7 mouse cellular contexts compared by ENCODE assay signal in genomic region chr1:43444531-43444930, GRCm38 (mm10). TPM values are rescaled to one million over a fixed set of nuclear protein-coding genes. Genes with fewer than 3 reads are reported as not detected.
DNase-seq lines count a peak whose midpoint lies in the region; ATAC-seq and TF ChIP-seq lines count a peak whose summit lies in the region.

Nck2 (plus strand) TSS chr1:43444579.

- peak within 1 kb of the TSS; percentile 84 for H3K27ac ChIP-seq in hindbrain, postnatal 0 days
- peak within 1 kb of the TSS; percentile 65 for H3K27ac ChIP-seq in liver, embryonic 16.5 days (ENCODE audit: low read length)
- peak within 1 kb of the TSS; percentile 71 for H3K27ac ChIP-seq in small intestine, adult 2 months (ENCODE audit: insufficient read depth, low read depth, low read length)

- no peaks in the 10 kb centered on the region for H3K36me3 ChIP-seq in hindbrain, postnatal 0 days (ENCODE audit: insufficient read depth, low read length)
- H3K36me3 ChIP-seq in liver, embryonic 16.5 days (ENCODE audit: control insufficient read depth, insufficient read depth), result no peaks in the 10 kb centered on the region
- no peaks in the 10 kb centered on the region for H3K36me3 ChIP-seq in small intestine, adult 2 months (ENCODE audit: control insufficient read depth, insufficient read depth, low read length)

- H3K4me2 ChIP-seq in hindbrain, postnatal 0 days (ENCODE audit: low read depth, low read length), result peak within 1 kb of the TSS; percentile 89
- H3K4me2 ChIP-seq in liver, embryonic 16.5 days (ENCODE audit: low read depth, low read length), result peak within 1 kb of the TSS; percentile 66

- TF ChIP-seq CTCF in hindbrain, postnatal 0 days (IDR thresholded peaks at IDR 0.05; ENCODE audit: low read depth), result no peak
- no peak for TF ChIP-seq CTCF in small intestine, adult 2 months (IDR thresholded peaks at IDR 0.05; ENCODE audit: extremely low read depth, insufficient read length, insufficient replicate concordance, low read depth, low read length)

- H3K9ac ChIP-seq in hindbrain, postnatal 0 days (replicated peaks; ENCODE audit: low read length), result peak within 1 kb of the TSS; percentile 95
- peak within 1 kb of the TSS; percentile 83 for H3K9ac ChIP-seq in liver, embryonic 16.5 days (ENCODE audit: low read depth, low read length)

- DNase-seq in ES-CJ7 (ENCODE audit: low read depth, low spot score), result peak; percentile 7
- DNase-seq in adrenal gland, adult 2 months, result no peak
- DNase-seq in gastrocnemius, postnatal 10 days, result no peak
- no peak for DNase-seq in hindbrain, postnatal 0 days (ENCODE audit: low spot score)
- DNase-seq in Muller cell, postnatal 12 days (ENCODE audit: inconsistent ontology term), result no peak

- TF ChIP-seq POLR2A in small intestine, adult 2 months (IDR thresholded peaks at IDR 0.05; ENCODE audit: low read depth, low read length), result no peak

- WGBS in hindbrain, postnatal 0 days, result 23% methylated on average over 9 of the region's 9 CpGs
- WGBS in liver, embryonic 16.5 days (ENCODE audit: insufficient replicate concordance), result 31% methylated on average over 9 of the region's 9 CpGs
- WGBS in small intestine, adult 2 months, result 8% methylated on average over 9 of the region's 9 CpGs

- ATAC-seq in hindbrain, postnatal 0 days, result no peak
- peak; percentile 11; the same call in 1 of the 2 replicates for ATAC-seq in liver, embryonic 16.5 days (ENCODE audit: low read depth)

- H3K4me1 ChIP-seq in hindbrain, postnatal 0 days (ENCODE audit: insufficient read depth, low read length), result peaks cover 11% of the 10 kb centered on the region
- peaks cover 24% of the 10 kb centered on the region for H3K4me1 ChIP-seq in liver, embryonic 16.5 days (ENCODE audit: control insufficient read depth, low read depth, low read length)
- peaks cover 3% of the 10 kb centered on the region; the same call in 1 of the 2 replicates for H3K4me1 ChIP-seq in small intestine, adult 2 months (ENCODE audit: control insufficient read depth, insufficient read depth, insufficient read length, low read length)

- peak within 1 kb of the TSS; percentile 96 for H3K4me3 ChIP-seq in hindbrain, postnatal 0 days (ENCODE audit: low read length)
- peak within 1 kb of the TSS; percentile 82 for H3K4me3 ChIP-seq in liver, embryonic 16.5 days (ENCODE audit: low read depth, low read length)
- H3K4me3 ChIP-seq in small intestine, adult 2 months (ENCODE audit: low read depth, low read length), result peak within 1 kb of the TSS; percentile 88

- H3K9me3 ChIP-seq in hindbrain, postnatal 0 days (ENCODE audit: low read length), result no peaks in the 10 kb centered on the region
- H3K9me3 ChIP-seq in liver, embryonic 16.5 days (replicated peaks; ENCODE audit: control insufficient read depth, low read length), result no peaks in the 10 kb centered on the region

- no peaks in the 10 kb centered on the region for H3K27me3 ChIP-seq in hindbrain, postnatal 0 days (ENCODE audit: insufficient read depth, low read length)
- no peaks in the 10 kb centered on the region for H3K27me3 ChIP-seq in liver, embryonic 16.5 days (ENCODE audit: control insufficient read depth, insufficient read depth, low read depth, low read length)
- H3K27me3 ChIP-seq in small intestine, adult 2 months (ENCODE audit: control insufficient read depth, insufficient read depth, low read length), result no peaks in the 10 kb centered on the region

RNA-seq across cellular contexts. Expression of gene Nck2, which starts in this region (rescaled TPM):
- 10 to 100 TPM; 25.5 to 29.4 TPM for total RNA-seq in adrenal gland, adult 2 months (2021)
- 30.5 and 33.4 TPM in 2 replicates for polyA plus RNA-seq in adrenal gland, adult 2 months (2012; rRNA removed)
- 10 to 100 TPM; 30.2 to 38.0 TPM for total RNA-seq in gastrocnemius, postnatal 10 days (2021)
- total RNA-seq in hindbrain, postnatal 0 days (2014; rRNA removed), result 65.1 and 65.6 TPM in 2 replicates
- polyA plus RNA-seq in hindbrain, postnatal 0 days (2015; fragmentation: Nextera tagmentation; extraction: Ambion mirVana), result 28.9 and 32.2 TPM in 2 replicates
- 8.4 and 9.5 TPM in 2 replicates for polyA plus RNA-seq in liver, embryonic 16.5 days (2015; fragmentation: Nextera tagmentation; extraction: Ambion mirVana)
- polyA plus RNA-seq in small intestine, adult 2 months (2012; rRNA removed), result 18.4 and 51.6 TPM in 2 replicates
